Mouse (Mus musculus) ES-E14 (cell line): ENCODE measurements around the gene Cbx3. TPM values are rescaled to one million over a fixed set of nuclear protein-coding genes. Genes with fewer than 3 reads are reported as not detected.

Experiments used
- DNase-seq: peaks from one replicate; pipeline ENCODE4 v3.0.0-alpha.2; 2013; ENCODE audit warnings: low read depth, low spot score
- H3K27ac ChIP-seq: 2 replicates; pipeline ENCODE4 v1.5.1; 2012; ENCODE audit warnings: low read depth, mild to moderate bottlenecking, low read length, moderate library complexity, mixed read lengths; ENCODE audit not compliant: poor library complexity, insufficient read depth, severe bottlenecking
- H3K36me3 ChIP-seq: 2 replicates; pipeline ENCODE4 v1.6.1; 2012; ENCODE audit warnings: mild to moderate bottlenecking, low read length, moderate library complexity, mixed read lengths; ENCODE audit not compliant: control insufficient read depth, poor library complexity, insufficient read depth, severe bottlenecking
- H3K4me1 ChIP-seq, 2 experiments: fragments of 150-350 bp in 1 of 2; sonication (generic) in 1 of 2; 2 replicates each; pipeline ENCODE4 v1.6.1; 2012; ENCODE audit warnings: low read length in 2 of 2, mild to moderate bottlenecking in 1 of 2, mixed read lengths in 1 of 2; ENCODE audit not compliant: control insufficient read depth in 2 of 2, insufficient read depth in 2 of 2, poor library complexity in 1 of 2
- H3K4me3 ChIP-seq, 2 experiments: fragments of 150-350 bp in 1 of 2; sonication (generic) in 1 of 2; 2 replicates each; pipeline ENCODE4 v1.5.1; 2012; ENCODE audit warnings: low read length in 2 of 2, low read depth in 1 of 2, mild to moderate bottlenecking in 1 of 2, mixed read lengths in 1 of 2; ENCODE audit not compliant: insufficient read depth in 1 of 2, poor library complexity in 1 of 2, severe bottlenecking in 1 of 2
- H3K9ac ChIP-seq: 2 replicates; pipeline ENCODE4 v1.6.1; 2012; ENCODE audit warnings: low read depth, mild to moderate bottlenecking, low read length, mixed read lengths; ENCODE audit not compliant: poor library complexity, insufficient read depth, severe bottlenecking
- H3K9me3 ChIP-seq: fragments of 150-350 bp; sonication (generic); 2 replicates; pipeline ENCODE4 v1.6.1; 2012; ENCODE audit warnings: low read depth, mild to moderate bottlenecking, low read length; ENCODE audit not compliant: control insufficient read depth, insufficient read depth
- CHD2 ChIP-seq: IDR thresholded peaks from 2 replicates; pipeline ENCODE4 v1.6.1; 2014; ENCODE audit warnings: mild to moderate bottlenecking, low read depth, low read length, inconsistent platforms
- HCFC1 ChIP-seq: IDR thresholded peaks from 2 replicates; pipeline ENCODE4 v1.6.1; 2012; ENCODE audit warnings: low read length, inconsistent platforms, borderline replicate concordance; ENCODE audit not compliant: insufficient read depth
- MAFK ChIP-seq: IDR thresholded peaks from 2 replicates; pipeline ENCODE4 v1.6.1; 2014; ENCODE audit warnings: mild to moderate bottlenecking, low read depth, low read length, inconsistent platforms; ENCODE audit not compliant: insufficient read depth
- ZC3H11A ChIP-seq: IDR thresholded peaks from 2 replicates; pipeline ENCODE4 v1.6.1; 2012; ENCODE audit warnings: low read depth, mild to moderate bottlenecking, inconsistent platforms, low read length, borderline replicate concordance
- ZNF384 ChIP-seq: IDR thresholded peaks from 2 replicates; pipeline ENCODE4 v1.6.1; 2012; ENCODE audit warnings: low read depth, low read length, inconsistent platforms
- in situ Hi-C, 2 experiments: fragments of 600-800 bp; cut with MboI; formaldehyde crosslinking; loops; one replicate each; pipeline ENCODE4 v1.15.1; 2025; ENCODE audit warnings: low sequenced_read_pairs in 2 of 2, inconsistent platforms in 1 of 2; ENCODE audit not compliant: unreplicated experiment in 2 of 2
- total RNA-seq: library from RNA; depleted of rRNA; stranded (reverse); fragments of 300-350 nt; gene quantifications from 2 replicates; pipeline ENCODE4 v1.2.3, GENCODE M21; 2012; rRNA removed

The Cbx3 gene
- total RNA-seq = 104 and 177 TPM in 2 replicates

GRCm38 (mm10) chr6:51470311-51471178, at the start of gene Cbx3:
Cbx3 (plus strand) TSS chr6:51470360.
- Histone ChIP-seq H3K27ac (peak within 1 kb of the TSS; percentile 99), H3K4me3 (peak within 1 kb of the TSS; percentile 77 to 99), H3K9ac (peak within 1 kb of the TSS; percentile 100), H3K36me3 (peaks cover 32% of the 10 kb centered on the region), H3K4me1 (peaks cover 0 to 2% of the 10 kb centered on the region in 2 experiments; a peak in 1 of 4 replicates), H3K9me3 (no peaks in the 10 kb centered on the region)
- in situ Hi-C loops = no loop called here
- TF ChIP-seq MAFK (no peak), HCFC1 (no peak), ZC3H11A (no peak), CHD2 (no peak), ZNF384 (no peak)
- DNase-seq = peak; percentile 83

GRCm38 (mm10) chr6:51423466-51424122, 46.6 kb upstream of the Cbx3 start:
- Histone ChIP-seq H3K36me3 (no peaks in the 10 kb centered on the region), H3K27ac (no peak overlapping the region), H3K9me3 (no peaks in the 10 kb centered on the region), H3K9ac (no peak overlapping the region), H3K4me1 (peaks cover 0 to 6% of the 10 kb centered on the region in 2 experiments; a peak in 1 of 4 replicates), H3K4me3 (no peak overlapping the region)
- in situ Hi-C loops = no loop called here
- no peak for DNase-seq
- TF ChIP-seq HCFC1 = no peak
- TF ChIP-seq MAFK = no peak
- TF ChIP-seq ZC3H11A = no peak
- no peak for TF ChIP-seq ZNF384
- no peak for TF ChIP-seq CHD2

GRCm38 (mm10) chr6:51424537-51424936, 45.6 kb upstream of the Cbx3 start:
- H3K36me3 ChIP-seq = no peaks in the 10 kb centered on the region
- in situ Hi-C loops = no loop called here
- no peak overlapping the region for H3K4me3 ChIP-seq

GRCm38 (mm10) chr6:51432535-51433397, 37.4 kb upstream of the Cbx3 start, which contains the start of gene Nfe2l3:
Nfe2l3 (plus strand) TSS chr6:51432670.
- H3K27ac ChIP-seq = no peak within 1 kb of the TSS
- H3K9ac ChIP-seq = peak within 1 kb of the TSS; percentile 51
- peak within 1 kb of the TSS; percentile 86 to 94 for H3K4me3 ChIP-seq
- in situ Hi-C loops = no loop called here
- no peaks in the 10 kb centered on the region for H3K36me3 ChIP-seq
- DNase-seq = peak; percentile 70
- no peaks in the 10 kb centered on the region for H3K9me3 ChIP-seq
- peaks cover 4 to 6% of the 10 kb centered on the region in 2 experiments; a peak in 3 of 4 replicates for H3K4me1 ChIP-seq
- TF ChIP-seq MAFK = no peak
- TF ChIP-seq CHD2 = no peak
- no peak for TF ChIP-seq HCFC1
- TF ChIP-seq ZC3H11A = no peak
- TF ChIP-seq ZNF384 = no peak

More at GRCm38 (mm10) chr6:51424537-51424936, 45.6 kb upstream of the Cbx3 start:
- no peak overlapping the region for H3K27ac ChIP-seq
- peaks cover 0 to 6% of the 10 kb centered on the region in 2 experiments; a peak in 2 of 4 replicates for H3K4me1 ChIP-seq
- no peak for DNase-seq
- H3K9me3 ChIP-seq = no peaks in the 10 kb centered on the region
- H3K9ac ChIP-seq = no peak overlapping the region
- TF ChIP-seq HCFC1 = no peak
- no peak for TF ChIP-seq CHD2
- TF ChIP-seq MAFK = no peak
- TF ChIP-seq ZNF384 = no peak
- TF ChIP-seq ZC3H11A = no peak
